Mouse (Mus musculus) kidney, embryonic 15.5 days (tissue): ENCODE results near the gene Spg20. TPM values are rescaled to one million over a fixed set of nuclear protein-coding genes. Genes with fewer than 3 reads are reported as not detected.

Experiments
- ATAC-seq: fragments of 200-750 bp; cut with Nextera tagmentation; replicated peaks from 2 replicates; pipeline ENCODE4 v1.8.0; 2017; ENCODE audit warnings: moderate TSS enrichment; ENCODE audit not compliant: low FRiP score
- H3K27ac ChIP-seq: fragments of 300-500 bp; sonication (generic); 2 replicates; pipeline ENCODE4 v1.5.1; 2015; ENCODE audit warnings: mild to moderate bottlenecking, inconsistent platforms
- H3K27me3 ChIP-seq: fragments of 300-500 bp; sonication (generic); 2 replicates; pipeline ENCODE4 v1.6.1; 2015; ENCODE audit warnings: inconsistent platforms
- H3K36me3 ChIP-seq: fragments of 300-500 bp; sonication (generic); 2 replicates; pipeline ENCODE4 v1.6.1; 2015; ENCODE audit warnings: inconsistent platforms
- H3K4me1 ChIP-seq: fragments of 300-500 bp; sonication (generic); 2 replicates; pipeline ENCODE4 v1.6.1; 2015; ENCODE audit warnings: inconsistent platforms
- H3K4me2 ChIP-seq: fragments of 300-500 bp; sonication (generic); 2 replicates; pipeline ENCODE4 v1.6.1; 2015; ENCODE audit warnings: moderate library complexity, mild to moderate bottlenecking, inconsistent platforms
- H3K4me3 ChIP-seq: fragments of 300-500 bp; sonication (generic); replicated peaks from 2 replicates; pipeline ENCODE4 v1.5.1; 2015; ENCODE audit warnings: mild to moderate bottlenecking, inconsistent platforms
- H3K9ac ChIP-seq: fragments of 300-500 bp; sonication (generic); 2 replicates; pipeline ENCODE4 v1.6.1; 2015; ENCODE audit warnings: mild to moderate bottlenecking, inconsistent platforms
- H3K9me3 ChIP-seq: fragments of 300-500 bp; sonication (generic); replicated peaks from 2 replicates; pipeline ENCODE4 v1.6.1; 2016; ENCODE audit warnings: inconsistent platforms
- WGBS: fragments of 180-500 bp; shearing (Covaris S2); methylation state at CpG from one replicate; pipeline ENCODE4 v1.1.7; 2015; ENCODE audit warnings: mixed read lengths; 5-methylcytosine and 5-hydroxymethylcytosine counted together
- microRNA-seq: library from miRNA; unstranded; fragments of <30 nt; microRNA quantifications from one replicate; pipeline ENCODE4, GENCODE M21; 2016
- polyA plus RNA-seq: library from polyadenylated mRNA; unstranded; fragments of >200 nt; fragmentation: Nextera tagmentation; extraction: Ambion mirVana; gene quantifications from 2 replicates; pipeline ENCODE4 v1.2.1, GENCODE M21; 2015

The Spg20 gene
- polyA plus RNA-seq, 1 experiment from 2014 or later = 48.4 TPM

DNA sequence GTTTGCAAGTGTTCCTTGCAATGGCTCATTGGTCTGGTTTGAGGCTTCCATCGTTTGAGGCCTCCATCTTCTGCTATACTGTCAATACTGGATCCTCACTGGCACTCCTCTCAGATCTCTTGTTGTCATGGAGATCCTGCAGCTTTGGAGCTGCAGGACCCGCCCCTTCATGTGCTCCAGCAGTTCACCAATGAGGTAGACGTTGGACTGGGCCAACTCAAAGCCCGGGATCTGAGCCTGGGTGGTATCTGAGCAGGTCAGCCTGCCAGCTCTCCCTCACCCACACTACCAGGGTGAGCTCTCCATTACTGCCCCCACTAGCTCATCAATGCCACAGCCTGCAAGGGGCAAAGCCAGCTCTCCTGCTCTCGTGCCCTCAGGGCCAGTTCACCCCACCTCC is 45.5 kb downstream of the Spg20 start:
- no peak overlapping the region for H3K4me2 ChIP-seq

DNA sequence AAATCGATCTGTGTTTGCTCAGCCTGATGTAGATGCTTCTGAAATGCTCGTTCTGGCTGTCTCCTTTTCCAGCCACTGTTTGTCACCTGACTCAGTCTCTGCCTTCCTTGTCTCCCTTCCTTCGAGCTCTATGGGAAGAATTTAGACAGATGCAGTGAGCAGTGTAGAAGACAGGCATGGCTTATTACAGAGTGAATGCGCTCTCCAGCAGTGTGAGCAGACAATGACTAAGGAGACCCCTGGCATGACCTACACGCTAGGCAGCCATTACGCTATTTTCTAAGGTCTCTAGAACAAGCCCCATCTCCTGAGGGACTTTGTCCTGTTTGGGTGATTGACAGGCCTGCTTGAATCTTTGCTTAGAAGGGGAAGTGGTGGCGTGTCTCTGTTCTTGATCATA is 49.2 kb downstream of the Spg20 start:
- ATAC-seq = 0 out of 2 replicates have a peak, but pooled peaks have one; percentile 54
- no peaks in the 10 kb centered on the region for H3K27me3 ChIP-seq
- 0 out of 2 replicates have a peak, but pooled peaks cover 3% of the 10 kb centered on the region for H3K4me1 ChIP-seq
- 61% methylated on average over 7 of the region's 7 CpGs for WGBS
- H3K9me3 ChIP-seq = no peaks in the 10 kb centered on the region
- H3K4me2 ChIP-seq = no peak overlapping the region
- H3K27ac ChIP-seq = no peak overlapping the region
- H3K4me3 ChIP-seq = no peak overlapping the region
- H3K9ac ChIP-seq = no peak overlapping the region
- no peaks in the 10 kb centered on the region for H3K36me3 ChIP-seq

More for the DNA sequence above, 45.5 kb downstream of the Spg20 start:
- ATAC-seq = no peak
- Histone ChIP-seq H3K4me3 (no peak overlapping the region), H3K9ac (no peak overlapping the region), H3K4me1 (0 out of 2 replicates have a peak, but pooled peaks cover 3% of the 10 kb centered on the region), H3K9me3 (no peaks in the 10 kb centered on the region), H3K36me3 (no peaks in the 10 kb centered on the region), H3K27ac (no peak overlapping the region), H3K27me3 (no peaks in the 10 kb centered on the region)
- WGBS = 63% methylated on average over 5 of the region's 5 CpGs

- no peak for ATAC-seq
- WGBS = 67% methylated on average over 4 of the region's 4 CpGs
- no peak overlapping the region for H3K27ac ChIP-seq
Observed at GRCm38 (mm10) chr3:55163510-55163909, 51.6 kb downstream of the Spg20 start.

GRCm38 (mm10) chr3:55172478-55172877 is 60.6 kb downstream of the Spg20 start:
- no peak overlapping the region for H3K4me3 ChIP-seq
- H3K36me3 ChIP-seq = no peaks in the 10 kb centered on the region
- no peaks in the 10 kb centered on the region for H3K4me1 ChIP-seq
- ATAC-seq = 0 out of 2 replicates have a peak, but pooled peaks have one; percentile 29
- 71% methylated on average over 3 of the region's 3 CpGs for WGBS
- H3K4me2 ChIP-seq = no peak overlapping the region
- no peaks in the 10 kb centered on the region for H3K9me3 ChIP-seq
- no peaks in the 10 kb centered on the region for H3K27me3 ChIP-seq
- H3K27ac ChIP-seq = no peak overlapping the region
- H3K9ac ChIP-seq = no peak overlapping the region

More at GRCm38 (mm10) chr3:55163510-55163909, 51.6 kb downstream of the Spg20 start:
- Histone ChIP-seq H3K36me3 (no peaks in the 10 kb centered on the region), H3K4me2 (no peak overlapping the region), H3K4me1 (0 out of 2 replicates have a peak, but pooled peaks cover 3% of the 10 kb centered on the region), H3K27me3 (no peaks in the 10 kb centered on the region), H3K4me3 (no peak overlapping the region), H3K9ac (no peak overlapping the region), H3K9me3 (no peaks in the 10 kb centered on the region)

- H3K27ac ChIP-seq = no peak overlapping the region
- 55% methylated on average over 6 of the region's 6 CpGs for WGBS
- H3K4me1 ChIP-seq = no peaks in the 10 kb centered on the region
- H3K4me3 ChIP-seq = no peak overlapping the region
- no peaks in the 10 kb centered on the region for H3K9me3 ChIP-seq
- no peak overlapping the region for H3K9ac ChIP-seq
- ATAC-seq = no peak
- no peaks in the 10 kb centered on the region for H3K27me3 ChIP-seq
- H3K36me3 ChIP-seq = no peaks in the 10 kb centered on the region
- no peak overlapping the region for H3K4me2 ChIP-seq
Observed at GRCm38 (mm10) chr3:55177271-55177670, 65.4 kb downstream of the Spg20 start.

DNA sequence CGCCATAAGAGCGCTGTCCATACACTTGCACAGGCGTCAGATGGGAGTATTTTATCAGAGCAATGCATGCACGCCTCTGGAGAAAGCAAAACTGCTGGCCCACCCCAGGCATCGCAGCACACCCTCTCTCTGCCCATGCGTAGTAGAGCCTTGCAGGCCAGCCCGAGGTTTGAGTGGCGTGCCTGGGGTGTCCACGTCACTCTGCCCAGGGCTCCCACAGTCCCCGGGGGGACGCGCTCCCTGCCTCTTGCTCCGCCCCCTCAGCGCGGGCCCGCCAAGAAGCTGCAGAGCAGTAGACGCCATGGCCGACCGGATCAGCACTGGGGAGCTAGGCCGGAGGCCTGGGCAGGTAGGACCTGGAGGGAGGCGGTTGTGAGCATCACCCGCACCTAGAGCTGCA is 69.9 kb downstream of the Spg20 start, which contains the start of gene Sohlh2:
Sohlh2 (plus strand) TSS at position 263 of the 400 bp plus-strand sequence.
- no peaks in the 10 kb centered on the region for H3K9me3 ChIP-seq
- H3K27ac ChIP-seq = no peak within 1 kb of the TSS
- H3K27me3 ChIP-seq = no peaks in the 10 kb centered on the region
- 97% methylated on average over 22 of the region's 22 CpGs for WGBS
- H3K36me3 ChIP-seq = no peaks in the 10 kb centered on the region
- H3K9ac ChIP-seq = no peak within 1 kb of the TSS
- H3K4me1 ChIP-seq = no peaks in the 10 kb centered on the region
- ATAC-seq = no peak
- no peak within 1 kb of the TSS for H3K4me3 ChIP-seq
- no peak within 1 kb of the TSS for H3K4me2 ChIP-seq

Small RNAs within 50 kb of the gene (microRNA-seq; reads per million reads assigned to microRNA genes)
- gene Gm22029 = not detected

Other genes with a start within 250 kb of the Spg20 start
- gene Sertm1, start 196.2 kb upstream of the Spg20 start, polyA plus RNA-seq = 0.12 TPM in 1 of 2 replicates, not detected in the other
- 2.1 and 2.2 TPM in 2 replicates for gene Ccna1, start 56.6 kb upstream of the Spg20 start, polyA plus RNA-seq
- 0.05 TPM in 2 replicates for gene Ccdc169, start 25.2 kb downstream of the Spg20 start, polyA plus RNA-seq
- 0.12 TPM in 1 of 2 replicates, not detected in the other for gene Sohlh2, start 69.9 kb downstream of the Spg20 start, polyA plus RNA-seq
- 24.6 and 31.3 TPM in 2 replicates for gene Dclk1, start 130.3 kb downstream of the Spg20 start, polyA plus RNA-seq